Mouse (Mus musculus): ENCODE measurements around the gene Ubqln1.

- peak; percentile 74 for TF ChIP-seq POLR2A (IDR thresholded peaks at IDR 0.05; ENCODE audit: low read depth, low read length)
- TF ChIP-seq CTCF (IDR thresholded peaks at IDR 0.05; ENCODE audit: extremely low read depth, insufficient read depth, insufficient read length, insufficient replicate concordance), result no peak
These were observed 87.1 kb downstream of the Ubqln1 start, which contains the start of gene Hnrnpa0 for GRCm38 (mm10) chr13:58128396-58128767.
